33 mouse cellular contexts compared by ENCODE assay signal in the genomic region with DNA sequence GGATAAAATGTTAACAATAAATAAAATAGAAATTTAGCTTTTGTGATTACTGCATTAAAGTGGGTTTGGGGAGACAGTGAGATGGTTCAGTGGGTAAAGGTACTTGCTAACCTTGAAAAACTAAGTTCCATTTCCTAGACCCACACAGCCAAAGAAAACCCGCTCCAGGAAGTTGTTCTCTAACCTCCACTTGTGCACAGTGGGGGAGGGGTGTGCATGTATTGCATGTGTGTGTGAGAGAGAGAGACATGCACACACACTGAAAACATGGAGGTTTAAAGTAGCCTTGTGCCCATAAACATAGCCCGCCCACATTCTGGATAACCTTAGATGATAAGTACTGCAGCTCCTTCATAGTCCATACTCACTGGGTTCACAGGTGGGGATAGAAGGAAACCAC. TPM values are rescaled to one million over a fixed set of nuclear protein-coding genes. Genes with fewer than 3 reads are reported as not detected.
"Had no signal": no experiment of that assay in that cellular context is flagged by ENCODE, and none has a peak within 500 bp of the region (broad histone marks: within the 10 kb centered on the region; RNA-seq: fewer than 3 reads in every experiment).

No protein-coding gene starts in this region.

- DNase-seq: gastrocnemius, adult 2 months; gastrocnemius, postnatal 14 days; gastrocnemius, postnatal 36 days; heart, adult 11 months; heart, postnatal 10 days; heart, postnatal 4 days; kidney, adult 18-20 months; kidney, adult 8-10 months; kidney, postnatal 10 days; kidney, postnatal 25 days; kidney, postnatal 4 days; layer of hippocampus, adult 9-11 months; layer of hippocampus, postnatal 36 days; left cerebral cortex, postnatal 4 days had no signal

RNA-seq across cellular contexts. Expression of a gene that starts 33.1 kb away (rescaled TPM):
- total RNA-seq: gastrocnemius, adult 2 months; gastrocnemius, postnatal 14 days; gastrocnemius, postnatal 36 days; heart, adult 8-10 months; heart, postnatal 10 days; heart, postnatal 25 days; heart, postnatal 4 days; layer of hippocampus, postnatal 36 days; left cerebral cortex, adult 18-20 months; left cerebral cortex, postnatal 10 days; left cerebral cortex, postnatal 25 days; left cerebral cortex, postnatal 4 days had no signal
- polyA plus RNA-seq: forebrain, embryonic 16.5 days; frontal cortex, adult 2 months; heart, embryonic 10.5 days; heart, embryonic 12.5 days; heart, embryonic 14.5 days; hindbrain, embryonic 10.5 days; hindbrain, embryonic 12.5 days; hindbrain, embryonic 14.5 days; hindbrain, embryonic 16.5 days; inflammation-experienced regulatory T-cells, adult 6 months; kidney, embryonic 14.5 days; kidney, embryonic 16.5 days; limb, embryonic 11.5 days; limb, embryonic 13.5 days had no signal
